19 mouse cellular contexts compared by ENCODE assay signal in the genomic region with DNA sequence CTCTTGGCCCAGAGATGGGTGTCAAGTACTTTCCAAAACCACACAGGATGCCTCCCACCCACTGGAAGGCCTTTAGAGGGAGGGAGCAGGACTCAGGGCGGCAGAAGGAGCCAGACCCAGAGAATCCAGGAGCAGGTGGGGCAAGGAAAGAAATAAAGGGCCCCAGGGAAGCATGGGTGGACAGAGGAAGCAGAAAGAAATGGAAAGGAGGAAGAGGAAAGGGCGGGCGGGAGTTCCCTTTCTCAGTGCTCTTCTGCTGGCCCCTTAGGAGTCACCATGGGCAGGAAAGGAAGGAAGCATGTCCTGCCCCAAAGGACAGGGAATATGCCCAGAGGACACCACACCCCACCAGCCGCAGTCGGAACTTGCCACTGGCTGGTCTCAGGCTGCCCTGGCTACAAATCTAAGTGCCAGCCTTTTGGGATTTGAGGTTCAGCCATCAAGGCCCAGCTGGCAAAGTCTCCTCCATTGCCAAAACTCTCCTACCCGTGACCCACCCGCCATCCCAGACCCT. TPM values are rescaled to one million over a fixed set of nuclear protein-coding genes. Genes with fewer than 3 reads are reported as not detected.
A peak's percentile ranks its signal among the peaks of the same experiment; 100 is the strongest.
DNase-seq lines count a peak whose midpoint lies in the region; ATAC-seq and TF ChIP-seq lines count a peak whose summit lies in the region.
"Had no signal": no experiment of that assay in that cellular context is flagged by ENCODE, and none has a peak within 500 bp of the region (broad histone marks: within the 10 kb centered on the region; RNA-seq: fewer than 3 reads in every experiment).

No protein-coding gene starts in this region.

- DNase-seq in kidney, postnatal 36 days = no peak
- DNase-seq in R1 (ENCODE audit: low read depth, low spot score) = peak; percentile 19
- DNase-seq in layer of hippocampus, adult 18-20 months (ENCODE audit: low spot score in 2 of 2) = no peak
- DNase-seq in thymus, postnatal 36 days = no peak
- DNase-seq: adrenal gland, postnatal 36 days; cerebellum, adult 11 months; gastrocnemius, postnatal 10 days; thymus, postnatal 4 days had no signal

- peaks cover 62% of the 10 kb centered on the region for H3K4me1 ChIP-seq in kidney, embryonic 15.5 days
- H3K4me1 ChIP-seq in ES-Bruce4 (ENCODE audit: control insufficient read depth, insufficient read depth, low read length) = peaks cover 9% of the 10 kb centered on the region
- H3K4me1 ChIP-seq in limb, embryonic 13.5 days = peaks cover 58% of the 10 kb centered on the region

- no peak overlapping the region for H3K9ac ChIP-seq in kidney, embryonic 15.5 days
- 0 out of 2 replicates have a peak overlapping the region, but pooled peaks have one; percentile 3 for H3K9ac ChIP-seq in ES-Bruce4 (ENCODE audit: low read depth, poor library complexity, severe bottlenecking)
- H3K9ac ChIP-seq in limb, embryonic 13.5 days = no peak overlapping the region
- H3K9ac ChIP-seq: stomach, embryonic 15.5 days had no signal

- H3K9me3 ChIP-seq in kidney, embryonic 15.5 days (replicated peaks) = no peaks in the 10 kb centered on the region
- no peaks in the 10 kb centered on the region for H3K9me3 ChIP-seq in ES-Bruce4 (replicated peaks; ENCODE audit: control insufficient read depth, insufficient read depth, low read length, poor library complexity, severe bottlenecking)
- no peaks in the 10 kb centered on the region for H3K9me3 ChIP-seq in limb, embryonic 13.5 days
- H3K9me3 ChIP-seq: stomach, embryonic 15.5 days had no signal

- TF ChIP-seq CTCF in ES-Bruce4 (IDR thresholded peaks at IDR 0.05; ENCODE audit: low read depth, low read length) = no peak

- no peaks in the 10 kb centered on the region for H3K36me3 ChIP-seq in kidney, embryonic 15.5 days
- H3K36me3 ChIP-seq in ES-Bruce4 (ENCODE audit: control insufficient read depth, insufficient read depth, low read length, poor library complexity, severe bottlenecking) = no peaks in the 10 kb centered on the region
- H3K36me3 ChIP-seq in limb, embryonic 13.5 days = no peaks in the 10 kb centered on the region
- H3K36me3 ChIP-seq: stomach, embryonic 15.5 days had no signal

- H3K4me2 ChIP-seq in kidney, embryonic 15.5 days = no peak overlapping the region
- no peak overlapping the region for H3K4me2 ChIP-seq in limb, embryonic 13.5 days (replicated peaks)
- H3K4me2 ChIP-seq: stomach, embryonic 15.5 days had no signal

- TF ChIP-seq EP300 in ES-Bruce4 (IDR thresholded peaks at IDR 0.05; ENCODE audit: insufficient read depth, low read depth, low read length) = no peak

- peaks cover 11% of the 10 kb centered on the region; the same call in 1 of the 2 replicates for H3K27me3 ChIP-seq in kidney, embryonic 15.5 days
- H3K27me3 ChIP-seq in ES-Bruce4 (ENCODE audit: control insufficient read depth, insufficient read depth, low read length, poor library complexity, severe bottlenecking) = no peaks in the 10 kb centered on the region
- H3K27me3 ChIP-seq in limb, embryonic 13.5 days = no peaks in the 10 kb centered on the region
- H3K27me3 ChIP-seq: stomach, embryonic 15.5 days had no signal

- no peak for TF ChIP-seq POLR2A in ES-Bruce4 (IDR thresholded peaks at IDR 0.05; ENCODE audit: insufficient read depth, low read length)

- H3K4me3 ChIP-seq in kidney, embryonic 15.5 days (replicated peaks) = no peak overlapping the region
- no peak overlapping the region for H3K4me3 ChIP-seq in ES-Bruce4 (ENCODE audit: low read depth, low read length)
- no peak overlapping the region for H3K4me3 ChIP-seq in limb, embryonic 13.5 days
- H3K4me3 ChIP-seq: stomach, embryonic 15.5 days had no signal

- no peak for ATAC-seq in kidney, embryonic 15.5 days (replicated peaks; ENCODE audit: low FRiP score)
- no peak for ATAC-seq in limb, embryonic 13.5 days (ENCODE audit: low FRiP score, low read depth)
- ATAC-seq: hindbrain, postnatal 0 days had no signal

- WGBS in kidney, embryonic 15.5 days = 74% methylated on average over 7 of the region's 7 CpGs
- 68% methylated on average over 7 of the region's 7 CpGs for WGBS in limb, embryonic 13.5 days

- H3K27ac ChIP-seq in kidney, embryonic 15.5 days = 0 out of 2 replicates have a peak overlapping the region, but pooled peaks have one; percentile 18
- peak overlapping the region; percentile 89 for H3K27ac ChIP-seq in ES-Bruce4 (ENCODE audit: insufficient read depth, low read length)
- peak overlapping the region; percentile 33; the same call in 1 of the 2 replicates for H3K27ac ChIP-seq in limb, embryonic 13.5 days
- H3K27ac ChIP-seq: hindbrain, postnatal 0 days; stomach, embryonic 15.5 days had no signal

RNA-seq across cellular contexts. Expression of a gene that starts 2.7 kb away (rescaled TPM):
- polyA plus RNA-seq in kidney, embryonic 15.5 days (2015; fragmentation: Nextera tagmentation; extraction: Ambion mirVana) = 0.22 and 0.44 TPM in 2 replicates
- polyA plus RNA-seq in ES-Bruce4 (2011; ENCODE audit: insufficient read depth, insufficient read length, low read depth, missing spikeins) = 25.6 and 27.4 TPM in 2 replicates
- 0.20 and 0.26 TPM in 2 replicates for polyA plus RNA-seq in limb, embryonic 13.5 days (2015; fragmentation: Nextera tagmentation; extraction: Ambion mirVana)
- 1 to 10 TPM; 1.3 to 1.6 TPM for total RNA-seq in layer of hippocampus, adult 18-20 months (2021)

RNA-seq across cellular contexts. Expression of a gene that starts 33.9 kb away (rescaled TPM):
- polyA plus RNA-seq in kidney, embryonic 15.5 days (2015; fragmentation: Nextera tagmentation; extraction: Ambion mirVana) = not detected in 2 replicates
- polyA plus RNA-seq in ES-Bruce4 (2011; ENCODE audit: insufficient read depth, insufficient read length, low read depth, missing spikeins) = not detected in 2 replicates
- polyA plus RNA-seq in limb, embryonic 13.5 days (2015; fragmentation: Nextera tagmentation; extraction: Ambion mirVana) = not detected in 2 replicates
- not detected for total RNA-seq in layer of hippocampus, adult 18-20 months (2021)
- total RNA-seq: gastrocnemius, postnatal 10 days; hindbrain, postnatal 0 days; layer of hippocampus, postnatal 10 days had no signal
- polyA plus RNA-seq: cortical plate, adult 2 months; forebrain, embryonic 11.5 days; heart, embryonic 16.5 days; hindbrain, postnatal 0 days; kidney, embryonic 14.5 days; stomach, embryonic 15.5 days had no signal

RNA-seq across cellular contexts. Expression of a gene that starts 34.5 kb away (rescaled TPM):
- not detected in 2 replicates for polyA plus RNA-seq in kidney, embryonic 15.5 days (2015; fragmentation: Nextera tagmentation; extraction: Ambion mirVana)
- polyA plus RNA-seq in ES-Bruce4 (2011; ENCODE audit: insufficient read depth, insufficient read length, low read depth, missing spikeins) = not detected in 2 replicates
- polyA plus RNA-seq in limb, embryonic 13.5 days (2015; fragmentation: Nextera tagmentation; extraction: Ambion mirVana) = not detected in 2 replicates
- total RNA-seq in layer of hippocampus, adult 18-20 months (2021) = not detected
- total RNA-seq: gastrocnemius, postnatal 10 days; hindbrain, postnatal 0 days; layer of hippocampus, postnatal 10 days had no signal
- polyA plus RNA-seq: cortical plate, adult 2 months; forebrain, embryonic 11.5 days; heart, embryonic 16.5 days; hindbrain, postnatal 0 days; kidney, embryonic 14.5 days; limb, embryonic 14.5 days; stomach, embryonic 15.5 days had no signal

RNA-seq across cellular contexts. Expression of a gene that starts 47.2 kb away (rescaled TPM):
- 17.2 and 18.4 TPM in 2 replicates for polyA plus RNA-seq in kidney, embryonic 15.5 days (2015; fragmentation: Nextera tagmentation; extraction: Ambion mirVana)
- 2.7 and 2.9 TPM in 2 replicates for polyA plus RNA-seq in ES-Bruce4 (2011; ENCODE audit: insufficient read depth, insufficient read length, low read depth, missing spikeins)
- polyA plus RNA-seq in limb, embryonic 13.5 days (2015; fragmentation: Nextera tagmentation; extraction: Ambion mirVana) = 9.6 TPM in 2 replicates
- total RNA-seq in layer of hippocampus, adult 18-20 months (2021) = 1 to 10 TPM; 9.7 to 9.9 TPM

Comparison
In these comparisons a context has a peak if more than half of its experiments do, and no peak if none do; other contexts are left out.
1. H3K27ac ChIP-seq: peak in every context shown above with its lines; median percentile 89 in ES-Bruce4; 33 in limb, embryonic 13.5 days; 18 in kidney, embryonic 15.5 days.
2. RNA of a gene that starts 2.7 kb away (polyA plus RNA-seq): 25.6 to 27.4 TPM in ES-Bruce4; 0.22 to 0.44 TPM in kidney, embryonic 15.5 days and 0.20 to 0.26 TPM in limb, embryonic 13.5 days; every median in the first group is over 10 times any median in the second.